Mouse (Mus musculus): Measurements from ENCODE around the gene Prx.
A peak's percentile ranks its signal among the peaks of the same experiment; 100 is the strongest.

Gene Prx

DNA sequence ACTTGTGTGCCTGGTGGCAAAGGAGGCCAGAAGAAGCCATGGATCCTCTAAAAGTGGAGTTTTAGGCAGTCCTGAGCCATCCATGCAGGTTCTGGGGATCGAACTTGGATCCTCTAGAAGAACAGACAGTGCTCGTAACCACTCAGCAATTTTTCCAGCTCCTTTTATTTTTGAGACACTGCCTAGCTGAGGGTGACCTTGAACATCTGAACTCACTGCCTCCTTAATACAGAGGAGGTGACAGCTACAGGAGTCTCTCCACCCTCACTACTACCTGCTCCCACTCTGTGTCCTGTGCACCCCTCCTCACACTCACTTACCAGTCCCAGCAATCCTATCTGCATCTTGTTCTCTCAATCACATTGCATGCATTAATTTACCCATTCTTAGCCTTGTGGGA is 23.5 kb upstream of the Prx start:
- Histone ChIP-seq H3K36me3 (ENCODE audit: control insufficient read depth, insufficient read depth, low read length, poor library complexity, severe bottlenecking) (peaks cover 3% of the 10 kb centered on the region; the same call in 1 of the 2 replicates), H3K27me3 (ENCODE audit: control insufficient read depth, insufficient read depth, low read length, poor library complexity, severe bottlenecking) (no peaks in the 10 kb centered on the region)
- DNase-seq (ENCODE audit: low read depth, low spot score): no peak

- peaks cover 3% of the 10 kb centered on the region; the same call in 1 of the 2 replicates for H3K36me3 ChIP-seq (ENCODE audit: control insufficient read depth, insufficient read depth, low read length, poor library complexity, severe bottlenecking)
- no peak for DNase-seq (ENCODE audit: low read depth, low spot score)
- no peaks in the 10 kb centered on the region for H3K27me3 ChIP-seq (ENCODE audit: control insufficient read depth, insufficient read depth, low read length, poor library complexity, severe bottlenecking)
Measured at GRCm38 (mm10) chr7:27476098-27476635, 23.0 kb upstream of the Prx start.

DNA sequence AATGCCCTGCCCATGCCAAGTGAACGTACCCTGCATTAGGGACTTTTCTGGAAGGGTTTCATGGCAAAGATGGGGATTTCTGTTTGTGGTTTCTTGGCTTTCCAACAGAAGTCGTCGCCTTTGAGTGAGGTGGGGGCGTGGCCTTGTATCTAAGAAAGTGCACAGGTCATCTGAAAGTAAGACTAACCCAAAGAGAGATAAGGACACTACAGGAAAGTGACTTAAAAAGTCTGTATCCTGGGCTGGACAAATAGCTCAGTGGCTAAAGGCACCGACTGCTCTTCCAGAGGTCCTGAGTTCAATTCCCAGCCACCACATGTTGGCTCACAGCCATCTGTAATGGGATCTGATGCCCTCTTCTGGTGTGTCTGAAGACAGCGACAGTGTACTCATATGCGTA is 20.6 kb upstream of the Prx start:
- no peak for DNase-seq (ENCODE audit: low read depth, low spot score)
- Histone ChIP-seq H3K27me3 (ENCODE audit: control insufficient read depth, insufficient read depth, low read length, poor library complexity, severe bottlenecking) (no peaks in the 10 kb centered on the region), H3K36me3 (ENCODE audit: control insufficient read depth, insufficient read depth, low read length, poor library complexity, severe bottlenecking) (peaks cover 3% of the 10 kb centered on the region; the same call in 1 of the 2 replicates)

- no peaks in the 10 kb centered on the region for H3K27me3 ChIP-seq (ENCODE audit: control insufficient read depth, insufficient read depth, low read length, poor library complexity, severe bottlenecking)
- peaks cover 3% of the 10 kb centered on the region; the same call in 1 of the 2 replicates for H3K36me3 ChIP-seq (ENCODE audit: control insufficient read depth, insufficient read depth, low read length, poor library complexity, severe bottlenecking)
- no peak for DNase-seq (ENCODE audit: low read depth, low spot score)
Measured at GRCm38 (mm10) chr7:27479750-27480149, 19.4 kb upstream of the Prx start.

- peaks cover 3% of the 10 kb centered on the region; the same call in 1 of the 2 replicates for H3K36me3 ChIP-seq (ENCODE audit: control insufficient read depth, insufficient read depth, low read length, poor library complexity, severe bottlenecking)
- H3K27me3 ChIP-seq (ENCODE audit: control insufficient read depth, insufficient read depth, low read length, poor library complexity, severe bottlenecking): no peaks in the 10 kb centered on the region
- no peak for DNase-seq (ENCODE audit: low read depth, low spot score)
Measured at GRCm38 (mm10) chr7:27480506-27480905, 18.6 kb upstream of the Prx start.

GRCm38 (mm10) chr7:27480927-27481626 is 18.0 kb upstream of the Prx start:
- H3K36me3 ChIP-seq (ENCODE audit: control insufficient read depth, insufficient read depth, low read length, poor library complexity, severe bottlenecking): peaks cover 3% of the 10 kb centered on the region; the same call in 1 of the 2 replicates
- DNase-seq (ENCODE audit: low read depth, low spot score): no peak
- no peaks in the 10 kb centered on the region for H3K27me3 ChIP-seq (ENCODE audit: control insufficient read depth, insufficient read depth, low read length, poor library complexity, severe bottlenecking)

DNA sequence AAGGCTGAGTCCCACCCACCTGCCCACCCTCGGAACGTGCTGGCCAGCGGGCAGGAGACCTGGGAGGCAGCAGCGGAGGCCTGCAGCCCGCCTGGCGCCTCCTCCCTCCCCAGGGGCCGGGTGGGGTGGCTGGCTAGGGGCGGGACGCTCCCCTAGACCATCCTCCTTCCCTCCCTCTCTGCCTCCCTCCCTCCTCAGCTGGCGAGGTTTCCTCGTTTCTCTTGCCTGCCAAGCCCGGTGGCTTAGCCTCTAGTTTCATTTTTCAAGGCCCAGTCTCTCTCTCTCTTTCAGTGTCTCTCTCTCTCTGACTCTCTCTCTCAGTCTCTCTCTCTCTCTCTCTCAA is 17.5 kb upstream of the Prx start:
- no peaks in the 10 kb centered on the region for H3K27me3 ChIP-seq (ENCODE audit: control insufficient read depth, insufficient read depth, low read length, poor library complexity, severe bottlenecking)
- peak; percentile 73 for DNase-seq (ENCODE audit: low read depth, low spot score)
- no peaks in the 10 kb centered on the region for H3K36me3 ChIP-seq (ENCODE audit: control insufficient read depth, insufficient read depth, low read length, poor library complexity, severe bottlenecking)

GRCm38 (mm10) chr7:27483860-27484259 is 15.3 kb upstream of the Prx start:
- DNase-seq (ENCODE audit: low read depth, low spot score): no peak
- Histone ChIP-seq H3K36me3 (ENCODE audit: control insufficient read depth, insufficient read depth, low read length, poor library complexity, severe bottlenecking) (no peaks in the 10 kb centered on the region), H3K27me3 (ENCODE audit: control insufficient read depth, insufficient read depth, low read length, poor library complexity, severe bottlenecking) (no peaks in the 10 kb centered on the region)

DNA sequence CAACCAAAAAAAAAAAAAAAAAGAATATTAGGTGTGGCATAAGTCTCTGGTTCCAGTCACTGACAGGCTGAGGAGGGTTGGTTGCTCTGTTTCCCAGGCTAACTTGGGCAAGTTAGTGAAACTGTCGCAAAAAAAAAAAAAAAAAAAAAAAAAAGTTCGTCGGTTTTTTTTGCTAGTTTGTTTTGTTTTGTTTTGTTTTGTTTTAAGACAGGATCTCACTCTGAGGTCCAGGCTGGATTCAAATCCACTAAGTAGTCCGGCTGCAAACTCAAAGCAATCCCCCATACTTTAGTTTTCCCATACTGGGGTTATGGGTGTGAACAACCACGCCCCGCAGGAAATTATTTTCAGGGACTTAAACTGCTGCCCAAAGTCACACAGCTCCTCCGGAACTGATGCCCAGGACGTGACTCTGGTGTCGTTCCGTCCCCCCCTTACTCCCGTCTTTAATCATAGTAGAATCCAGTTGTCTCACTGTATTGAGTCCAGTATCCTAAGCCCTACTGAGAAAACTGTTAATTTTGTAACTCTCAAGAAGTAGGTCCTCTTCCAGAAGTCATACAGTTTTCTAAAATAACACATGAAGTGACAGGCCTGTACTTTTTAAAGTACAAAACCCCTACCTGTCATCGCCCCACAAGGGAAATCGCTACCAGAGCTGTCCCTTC is 12.9 kb upstream of the Prx start:
- DNase-seq (ENCODE audit: low read depth, low spot score): no peak
- peaks cover 4% of the 10 kb centered on the region; the same call in 1 of the 2 replicates for H3K36me3 ChIP-seq (ENCODE audit: control insufficient read depth, insufficient read depth, low read length, poor library complexity, severe bottlenecking)
- no peaks in the 10 kb centered on the region for H3K27me3 ChIP-seq (ENCODE audit: control insufficient read depth, insufficient read depth, low read length, poor library complexity, severe bottlenecking)

- no peaks in the 10 kb centered on the region for H3K27me3 ChIP-seq (ENCODE audit: control insufficient read depth, insufficient read depth, low read length, poor library complexity, severe bottlenecking)
- DNase-seq (ENCODE audit: low read depth, low spot score): peak; percentile 100
- peaks cover 4% of the 10 kb centered on the region; the same call in 1 of the 2 replicates for H3K36me3 ChIP-seq (ENCODE audit: control insufficient read depth, insufficient read depth, low read length, poor library complexity, severe bottlenecking)
Measured at GRCm38 (mm10) chr7:27486770-27487697, 12.1 kb upstream of the Prx start, which contains the start of gene Sertad1. TSS of gene Sertad1 (plus strand) at chr7:27486910.

DNA sequence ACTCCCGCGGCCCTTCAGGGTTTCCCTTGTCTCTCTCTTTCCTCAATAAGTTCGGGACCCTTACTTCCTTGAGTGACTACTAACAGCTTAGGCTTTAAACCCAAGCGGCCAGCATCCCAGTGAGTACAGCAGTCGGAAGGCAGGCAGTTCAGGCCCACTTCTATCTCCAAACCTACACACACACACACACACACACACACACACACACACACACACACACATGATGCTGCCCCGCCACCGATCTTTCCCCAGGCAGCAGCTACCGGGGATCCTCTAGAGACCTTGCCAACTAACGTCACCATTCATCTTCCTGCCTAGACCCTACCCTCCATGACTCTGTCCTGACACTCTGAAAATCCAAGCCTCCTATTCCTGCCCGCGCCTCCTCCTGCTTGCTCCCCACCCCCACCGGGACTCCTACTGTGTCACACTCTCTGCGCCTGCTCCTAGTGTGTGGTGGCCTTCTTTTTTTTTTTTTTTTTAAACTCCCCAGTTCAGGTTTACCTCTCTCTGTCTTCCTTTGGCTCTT is 11.3 kb upstream of the Prx start:
- Histone ChIP-seq H3K36me3 (ENCODE audit: control insufficient read depth, insufficient read depth, low read length, poor library complexity, severe bottlenecking) (peaks cover 4% of the 10 kb centered on the region; the same call in 1 of the 2 replicates), H3K27me3 (ENCODE audit: control insufficient read depth, insufficient read depth, low read length, poor library complexity, severe bottlenecking) (no peaks in the 10 kb centered on the region)
- peak; percentile 51 for DNase-seq (ENCODE audit: low read depth, low spot score)

GRCm38 (mm10) chr7:27489270-27489869 is 9.8 kb upstream of the Prx start:
- no peak for DNase-seq (ENCODE audit: low read depth, low spot score)
- Histone ChIP-seq H3K27me3 (ENCODE audit: control insufficient read depth, insufficient read depth, low read length, poor library complexity, severe bottlenecking) (no peaks in the 10 kb centered on the region), H3K36me3 (ENCODE audit: control insufficient read depth, insufficient read depth, low read length, poor library complexity, severe bottlenecking) (peaks cover 4% of the 10 kb centered on the region; the same call in 1 of the 2 replicates)

GRCm38 (mm10) chr7:27490227-27490542 is 8.9 kb upstream of the Prx start:
- H3K27me3 ChIP-seq (ENCODE audit: control insufficient read depth, insufficient read depth, low read length, poor library complexity, severe bottlenecking): no peaks in the 10 kb centered on the region
- DNase-seq (ENCODE audit: low read depth, low spot score): no peak
- H3K36me3 ChIP-seq (ENCODE audit: control insufficient read depth, insufficient read depth, low read length, poor library complexity, severe bottlenecking): peaks cover 4% of the 10 kb centered on the region; the same call in 1 of the 2 replicates

Data from splenic B cell, adult 2 months (primary cell).